Mouse (Mus musculus) frontal cortex, postnatal 14 days (tissue): ENCODE measurements around the gene Mpi.

Source experiments
- DNase-seq, 2 experiments: peaks; one replicate each; pipeline ENCODE4 v3.0.0; 2022; ENCODE audit warnings: low spot score in 2 of 2

The Mpi gene

DNA sequence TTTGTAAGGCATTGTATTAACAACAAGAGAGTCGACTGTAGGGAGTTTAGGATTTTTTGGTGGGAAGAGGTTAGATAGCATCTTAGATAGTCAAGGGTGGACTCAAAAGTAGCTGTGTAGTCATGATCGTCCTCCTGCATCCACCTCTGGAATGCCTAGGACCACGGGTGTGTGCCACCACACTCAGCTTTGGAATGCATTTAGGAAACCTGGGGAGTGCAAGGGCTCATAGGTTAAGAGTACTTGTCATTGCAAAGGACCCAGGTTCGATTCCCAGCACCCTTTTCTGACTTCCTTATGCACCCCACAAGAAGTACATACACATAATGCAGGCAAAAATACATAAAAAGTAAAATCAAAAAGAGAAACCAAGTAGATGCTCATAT, 29.7 kb downstream of the Mpi start:
- no peak for DNase-seq

GRCm38 (mm10) chr9:57522114-57522860, 30.3 kb downstream of the Mpi start:
- DNase-seq, result no peak

DNA sequence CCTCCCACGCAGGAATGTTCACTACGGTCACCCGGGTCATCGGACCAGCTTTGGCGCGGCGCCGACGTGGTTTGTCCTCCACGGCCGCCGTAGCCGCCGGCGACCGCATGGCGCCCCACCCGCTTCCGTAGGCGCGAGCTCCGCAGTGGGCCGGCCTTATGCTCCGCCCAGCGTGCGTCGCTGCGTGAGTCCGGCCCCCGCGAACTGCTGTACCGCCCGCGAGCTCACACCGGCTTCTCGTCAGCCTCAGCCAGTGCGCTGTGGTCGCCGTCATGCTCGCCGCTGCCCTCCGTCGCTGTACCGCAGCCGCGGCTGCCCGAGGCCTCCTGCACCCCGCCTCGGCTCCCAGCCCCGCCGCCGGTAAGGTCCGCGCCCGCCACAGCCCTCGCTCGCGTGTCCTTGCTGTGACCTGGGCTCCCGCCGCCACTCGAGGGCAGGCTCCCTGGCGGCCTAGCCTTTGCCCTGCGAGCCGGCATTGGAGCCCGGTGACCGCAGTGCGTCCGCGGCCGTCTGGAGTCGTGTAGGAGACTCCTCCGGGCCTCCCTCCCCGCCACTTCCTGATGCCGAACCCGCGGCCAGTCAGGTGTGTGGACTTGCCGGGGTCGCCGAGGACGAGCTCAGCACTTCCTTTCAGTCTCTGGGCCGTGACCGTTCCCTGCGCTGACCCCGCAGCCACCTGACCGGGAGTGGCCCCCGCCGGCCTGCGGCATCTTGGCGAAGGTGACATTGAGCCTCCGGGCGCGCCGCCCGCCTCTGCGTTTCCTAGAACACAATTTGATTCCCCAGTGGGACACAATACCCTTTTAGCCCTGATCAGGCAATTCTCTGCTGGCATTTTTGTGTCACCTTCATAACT, 31.3 kb downstream of the Mpi start, which contains the start of gene Cox5a:
TSS of gene Cox5a (plus strand) at position 219 of the 856 bp plus-strand sequence.
- peak; percentile 88 to 91 for DNase-seq

- no peak for DNase-seq
Observed at GRCm38 (mm10) chr9:57520375-57521055, 32.0 kb downstream of the Mpi start.

GRCm38 (mm10) chr9:57517113-57517512, 35.5 kb downstream of the Mpi start:
- DNase-seq, result peak in 1 of 2 experiments; percentile 58

DNA sequence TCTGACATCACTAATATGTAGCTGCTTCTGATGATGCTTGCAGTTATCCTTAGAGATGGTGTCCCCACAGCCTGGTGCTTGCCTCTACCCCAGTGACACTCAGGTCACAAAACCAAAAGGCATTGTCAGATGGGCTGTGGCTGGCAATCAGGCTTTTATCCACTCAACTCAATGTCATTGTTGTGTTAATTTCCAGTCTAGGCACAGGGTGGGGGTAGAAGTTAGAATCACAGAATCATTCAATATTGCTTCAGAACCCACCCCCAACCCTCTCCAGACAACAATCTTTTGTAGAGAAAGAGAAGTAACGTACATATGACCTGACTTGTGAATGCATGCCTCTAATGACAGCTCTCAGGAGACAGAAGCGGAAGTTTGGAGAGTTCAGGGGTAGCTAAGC, 42.0 kb downstream of the Mpi start:
- DNase-seq, result no peak

GRCm38 (mm10) chr9:57505700-57506099, 46.9 kb downstream of the Mpi start:
- DNase-seq, result peak; percentile 51 to 53

- no peak for DNase-seq
Observed at GRCm38 (mm10) chr9:57504891-57505290, 47.7 kb downstream of the Mpi start.

GRCm38 (mm10) chr9:57504381-57504700, 48.2 kb downstream of the Mpi start:
- peak; percentile 37 to 38 for DNase-seq

- peak; percentile 42 to 53 for DNase-seq
Observed at GRCm38 (mm10) chr9:57503622-57504380, 48.8 kb downstream of the Mpi start, which contains the start of gene Rpp25. Gene Rpp25, plus strand, starts transcription at chr9:57504026.

DNA sequence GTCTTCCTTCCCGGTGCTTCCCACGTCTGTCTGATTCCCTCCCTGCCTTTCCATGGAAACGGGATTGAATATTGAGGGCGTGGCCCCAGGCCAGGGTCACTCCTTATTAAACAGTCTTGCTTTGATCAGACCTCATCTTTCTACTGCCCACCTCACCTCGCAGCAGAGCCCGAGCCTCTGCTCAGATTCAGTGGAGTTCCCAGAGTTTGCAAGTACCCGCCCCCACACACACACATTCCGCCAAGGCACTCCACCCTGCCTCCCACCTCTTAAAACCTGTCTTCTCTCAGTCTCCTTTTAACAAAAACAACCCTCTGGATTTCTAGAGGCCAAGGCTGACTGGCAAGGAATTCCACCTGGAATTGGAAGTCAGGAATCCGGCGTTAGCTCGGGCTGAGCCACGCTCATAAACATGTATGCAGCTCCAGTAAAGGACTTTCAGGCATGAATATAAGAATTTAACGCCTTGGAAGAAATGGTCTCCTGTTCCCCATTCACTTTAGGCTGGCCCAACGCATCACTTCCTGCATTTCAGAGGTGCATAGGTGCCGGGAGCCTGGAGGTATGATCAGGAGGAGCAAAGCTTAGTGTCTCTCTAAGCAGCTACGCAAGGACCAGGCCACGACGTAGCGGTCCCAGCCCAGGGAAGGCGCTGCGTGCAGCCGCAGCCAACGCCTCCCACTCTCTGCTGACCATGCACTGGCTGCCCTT, 49.5 kb downstream of the Mpi start:
- DNase-seq, result no peak

DNA sequence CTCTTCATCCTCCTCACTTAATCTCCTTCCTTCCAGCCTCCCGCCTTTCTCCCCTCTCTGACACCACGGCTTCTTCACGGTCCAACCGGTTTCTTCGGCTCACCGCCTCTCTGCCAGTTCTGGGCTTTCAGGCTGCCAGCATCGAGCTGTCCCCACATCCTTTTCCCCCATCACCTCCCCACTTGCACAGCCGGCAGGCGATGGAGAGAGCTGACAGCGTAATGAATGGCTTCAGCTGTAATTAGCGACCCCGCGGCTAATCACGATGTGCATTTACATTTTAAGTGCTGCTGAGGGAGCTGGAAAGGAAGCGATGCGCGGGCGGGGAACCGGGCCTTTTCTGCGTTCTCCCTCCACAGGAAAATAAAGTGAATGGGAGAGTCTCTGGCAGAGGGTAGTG, 50.7 kb downstream of the Mpi start:
- peak; percentile 45 to 57 for DNase-seq

GRCm38 (mm10) chr9:57501452-57501851, 51.1 kb downstream of the Mpi start:
- DNase-seq, result no peak

GRCm38 (mm10) chr9:57498536-57498935, 54.0 kb downstream of the Mpi start:
- no peak for DNase-seq

GRCm38 (mm10) chr9:57497236-57497635, 55.3 kb downstream of the Mpi start:
- DNase-seq, result no peak

GRCm38 (mm10) chr9:57494970-57495369, 57.6 kb downstream of the Mpi start:
- no peak for DNase-seq
